Mouse (Mus musculus) thymus, postnatal 36 days (tissue): ENCODE data around the gene 4930539E08Rik.

Experiments
- DNase-seq, 2 experiments: peaks; one replicate each; pipeline ENCODE4 v3.0.0; 2022; ENCODE audit warnings: mixed read lengths in 2 of 2

Gene 4930539E08Rik

GRCm38 (mm10) chr17:28854377-28854776 lies 60.7 kb downstream of the 4930539E08Rik start:
- DNase-seq, result no peak

GRCm38 (mm10) chr17:28850511-28850910 lies 64.6 kb downstream of the 4930539E08Rik start:
- DNase-seq, result no peak

- no peak for DNase-seq
Observed at GRCm38 (mm10) chr17:28846974-28847617, 68.0 kb downstream of the 4930539E08Rik start.
